Mouse (Mus musculus): ENCODE results near the gene Litaf. TPM values are rescaled to one million over a fixed set of nuclear protein-coding genes. Genes with fewer than 3 reads are reported as not detected.

Gene Litaf
- total and polyA plus RNA-seq, 3 experiments = 97.5 to 178 (median 154) TPM

Other genes with a start within 250 kb of the Litaf start
- gene Rmi2, start 231.1 kb downstream of the Litaf start, total RNA-seq (2012; rRNA removed) = 6.8 and 7.7 TPM in 2 replicates
- gene Rmi2, start 231.1 kb downstream of the Litaf start, total RNA-seq (2014; rRNA removed) = 7.5 and 9.3 TPM in 2 replicates
- gene Rmi2, start 231.1 kb downstream of the Litaf start, polyA plus RNA-seq (2012; ENCODE audit: insufficient read length, low read depth) = 12.1 and 13.8 TPM in 2 replicates
- gene Snn, start 5.2 kb downstream of the Litaf start, total RNA-seq (2012; rRNA removed) = 34.0 and 38.8 TPM in 2 replicates
- gene Snn, start 5.2 kb downstream of the Litaf start, total RNA-seq (2014; rRNA removed) = 53.1 and 54.7 TPM in 2 replicates
- gene Snn, start 5.2 kb downstream of the Litaf start, polyA plus RNA-seq (2012; ENCODE audit: insufficient read length, low read depth) = 93.8 and 104 TPM in 2 replicates
- 51.3 and 63.0 TPM in 2 replicates for gene Txndc11, start 68.5 kb upstream of the Litaf start, total RNA-seq (2012; rRNA removed)
- 40.6 and 40.8 TPM in 2 replicates for gene Txndc11, start 68.5 kb upstream of the Litaf start, total RNA-seq (2014; rRNA removed)
- 60.3 and 63.2 TPM in 2 replicates for gene Txndc11, start 68.5 kb upstream of the Litaf start, polyA plus RNA-seq (2012; ENCODE audit: insufficient read length, low read depth)
- 78.6 and 85.3 TPM in 2 replicates for gene Zc3h7a, start 110.2 kb upstream of the Litaf start, total RNA-seq (2012; rRNA removed)
- 177 and 242 TPM in 2 replicates for gene Zc3h7a, start 110.2 kb upstream of the Litaf start, total RNA-seq (2014; rRNA removed)
- gene Zc3h7a, start 110.2 kb upstream of the Litaf start, polyA plus RNA-seq (2012; ENCODE audit: insufficient read length, low read depth) = 171 and 177 TPM in 2 replicates
- 177 and 244 TPM in 2 replicates for gene Rsl1d1, start 137.2 kb upstream of the Litaf start, total RNA-seq (2012; rRNA removed)
- gene Rsl1d1, start 137.2 kb upstream of the Litaf start, total RNA-seq (2014; rRNA removed) = 697 and 769 TPM in 2 replicates
- gene Rsl1d1, start 137.2 kb upstream of the Litaf start, polyA plus RNA-seq (2012; ENCODE audit: insufficient read length, low read depth) = 494 and 495 TPM in 2 replicates
- gene Gspt1, start 188.2 kb upstream of the Litaf start, total RNA-seq (2012; rRNA removed) = 111 and 132 TPM in 2 replicates
- gene Gspt1, start 188.2 kb upstream of the Litaf start, total RNA-seq (2014; rRNA removed) = 147 and 151 TPM in 2 replicates
- 502 and 886 TPM in 2 replicates for gene Gspt1, start 188.2 kb upstream of the Litaf start, polyA plus RNA-seq (2012; ENCODE audit: insufficient read length, low read depth)
- 0.17 and 0.29 TPM in 2 replicates for gene Tnfrsf17, start 247.7 kb upstream of the Litaf start, total RNA-seq (2012; rRNA removed)
- 0.32 and 0.42 TPM in 2 replicates for gene Tnfrsf17, start 247.7 kb upstream of the Litaf start, total RNA-seq (2014; rRNA removed)
- gene Tnfrsf17, start 247.7 kb upstream of the Litaf start, polyA plus RNA-seq (2012; ENCODE audit: insufficient read length, low read depth) = not detected in 2 replicates